Mouse (Mus musculus) limb, embryonic 10.5 days (tissue): ENCODE results near the gene Flrt1. TPM values are rescaled to one million over a fixed set of nuclear protein-coding genes. Genes with fewer than 3 reads are reported as not detected.

Source experiments
- DNase-seq: peaks from one replicate; pipeline ENCODE4 v3.0.0-alpha.2; 2017; ENCODE audit warnings: low spot score
- H3K27ac ChIP-seq: fragments of 300-500 bp; sonication (generic); 2 replicates; pipeline ENCODE4 v1.5.1; 2016; ENCODE audit warnings: mild to moderate bottlenecking
- H3K27me3 ChIP-seq: fragments of 300-500 bp; sonication (generic); 2 replicates; pipeline ENCODE4 v1.6.1; 2016; ENCODE audit warnings: low read depth, mild to moderate bottlenecking; ENCODE audit not compliant: poor library complexity, severe bottlenecking
- H3K36me3 ChIP-seq: fragments of 300-500 bp; sonication (generic); 2 replicates; pipeline ENCODE4 v1.6.1; 2016; ENCODE audit warnings: mild to moderate bottlenecking, moderate library complexity
- H3K4me1 ChIP-seq: fragments of 300-500 bp; sonication (generic); 2 replicates; pipeline ENCODE4 v1.6.1; 2016
- H3K4me3 ChIP-seq: fragments of 300-500 bp; sonication (generic); 2 replicates; pipeline ENCODE4 v1.5.1; 2016; ENCODE audit warnings: mild to moderate bottlenecking, moderate library complexity
- H3K9me3 ChIP-seq: fragments of 300-500 bp; sonication (generic); replicated peaks from 2 replicates; pipeline ENCODE4 v1.6.1; 2016; ENCODE audit warnings: mild to moderate bottlenecking
- WGBS: fragments of 180-500 bp; shearing (Covaris S2); methylation state at CpG from one replicate; pipeline ENCODE4 v1.1.7; 2016; 5-methylcytosine and 5-hydroxymethylcytosine counted together
- polyA plus RNA-seq: library from polyadenylated mRNA; unstranded; fragments of >200 nt; fragmentation: Nextera tagmentation; extraction: Ambion mirVana; gene quantifications from 2 replicates; pipeline ENCODE4 v1.2.1, GENCODE M21; 2016

Flrt1 gene
- polyA plus RNA-seq, 1 experiment from 2014 or later, result 1.6 TPM

DNA sequence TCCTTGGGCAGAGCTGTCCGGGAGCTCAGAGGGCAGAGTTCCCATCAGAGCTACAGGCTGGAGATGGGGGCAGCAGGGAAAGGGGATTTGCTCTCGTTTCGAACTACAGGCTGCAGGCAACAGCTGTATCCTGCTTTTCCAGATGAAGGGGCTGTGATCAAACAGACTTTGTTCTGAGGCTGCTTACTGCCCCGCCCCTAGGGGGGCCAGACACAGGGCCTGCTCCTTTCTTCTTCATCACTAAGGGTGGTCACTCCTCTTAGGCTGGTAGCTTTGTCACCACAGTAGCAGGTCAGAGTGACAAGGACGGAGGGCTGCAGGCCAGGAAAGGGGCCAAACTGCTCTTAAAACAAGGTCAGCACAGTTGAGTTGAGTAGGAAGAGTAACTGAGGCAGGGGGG, 4.6 kb upstream of the Flrt1 start:
- DNase-seq, result no peak
- peaks cover 89% of the 10 kb centered on the region for H3K27me3 ChIP-seq

GRCm38 (mm10) chr19:7108114-7108905, 2.8 kb upstream of the Flrt1 start:
- H3K27me3 ChIP-seq, result peaks cover 95% of the 10 kb centered on the region
- H3K27ac ChIP-seq, result no peak overlapping the region

More for the DNA sequence above, 4.6 kb upstream of the Flrt1 start:
- H3K4me3 ChIP-seq, result 0 out of 2 replicates have a peak overlapping the region, but pooled peaks have one; percentile 13
- H3K4me1 ChIP-seq, result peaks cover 69% of the 10 kb centered on the region
- WGBS, result 9% methylated on average over 5 of the region's 5 CpGs
- H3K27ac ChIP-seq, result peak overlapping the region; percentile 85
- H3K36me3 ChIP-seq, result no peaks in the 10 kb centered on the region
- H3K9me3 ChIP-seq, result no peaks in the 10 kb centered on the region

GRCm38 (mm10) chr19:7107174-7107573, 1.6 kb upstream of the Flrt1 start:
- Histone ChIP-seq H3K27me3 (peaks cover 99% of the 10 kb centered on the region), H3K36me3 (no peaks in the 10 kb centered on the region), H3K9me3 (no peaks in the 10 kb centered on the region), H3K4me3 (no peak overlapping the region), H3K27ac (no peak overlapping the region), H3K4me1 (peaks cover 66% of the 10 kb centered on the region)
- no peak for DNase-seq
- WGBS, result 91% methylated on average over 4 of the region's 4 CpGs

More at GRCm38 (mm10) chr19:7108114-7108905, 2.8 kb upstream of the Flrt1 start:
- Histone ChIP-seq H3K9me3 (no peaks in the 10 kb centered on the region), H3K4me1 (peaks cover 69% of the 10 kb centered on the region), H3K36me3 (no peaks in the 10 kb centered on the region), H3K4me3 (no peak overlapping the region)
- no peak for DNase-seq
- WGBS, result 59% methylated on average over 6 of the region's 6 CpGs

- no peak for DNase-seq
- H3K4me3 ChIP-seq, result no peak overlapping the region
- H3K27ac ChIP-seq, result no peak overlapping the region
- no peaks in the 10 kb centered on the region for H3K36me3 ChIP-seq
- H3K4me1 ChIP-seq, result peaks cover 60% of the 10 kb centered on the region
- H3K27me3 ChIP-seq, result peaks cover 99% of the 10 kb centered on the region
- no peaks in the 10 kb centered on the region for H3K9me3 ChIP-seq
- 88% methylated on average over 2 of the region's 2 CpGs for WGBS
Measured at GRCm38 (mm10) chr19:7106566-7106965, 1.0 kb upstream of the Flrt1 start.

GRCm38 (mm10) chr19:7103993-7104401, 1.5 kb downstream of the Flrt1 start:
- H3K27me3 ChIP-seq, result peaks cover 93% of the 10 kb centered on the region
- H3K27ac ChIP-seq, result peak overlapping the region; percentile 82
- H3K4me1 ChIP-seq, result peaks cover 51% of the 10 kb centered on the region

DNA sequence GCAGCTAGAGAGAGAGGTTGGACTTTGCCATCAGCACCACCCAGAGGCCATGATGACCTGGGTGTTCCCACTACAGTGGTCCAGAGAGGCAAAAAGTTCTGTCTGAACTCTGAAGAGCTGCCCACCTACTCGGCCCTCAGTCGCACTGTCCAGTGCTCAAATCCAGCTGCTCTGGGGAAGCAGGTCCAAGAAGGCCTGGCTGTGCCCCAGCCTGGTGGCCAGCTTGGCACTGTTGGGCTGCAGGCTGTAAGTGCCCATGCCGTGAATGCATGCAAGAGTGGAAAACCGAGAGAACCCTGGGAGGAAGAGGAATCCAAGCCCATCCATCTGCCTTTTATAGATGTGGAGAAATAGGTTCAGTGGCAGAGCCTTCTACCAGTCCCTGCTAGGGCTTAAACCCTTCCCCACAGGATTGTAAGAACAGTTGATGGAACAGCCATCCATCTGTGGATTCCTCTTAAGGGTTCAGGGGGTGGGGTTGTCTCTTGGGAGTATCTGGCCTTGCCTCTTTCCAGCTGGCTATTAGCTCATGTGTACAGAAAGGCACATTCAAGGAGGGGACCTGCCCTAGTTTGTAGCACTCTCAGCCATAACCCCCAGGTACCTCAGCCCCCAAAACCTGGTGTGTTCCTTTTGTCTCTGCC, 2.1 kb downstream of the Flrt1 start:
- Histone ChIP-seq H3K27ac (peak overlapping the region; percentile 82), H3K4me3 (peak overlapping the region; percentile 36), H3K4me1 (peaks cover 55% of the 10 kb centered on the region), H3K36me3 (no peaks in the 10 kb centered on the region), H3K9me3 (no peaks in the 10 kb centered on the region), H3K27me3 (peaks cover 92% of the 10 kb centered on the region)
- 69% methylated on average over 4 of the region's 4 CpGs for WGBS
- DNase-seq, result peak; percentile 73

More at GRCm38 (mm10) chr19:7103993-7104401, 1.5 kb downstream of the Flrt1 start:
- H3K36me3 ChIP-seq, result no peaks in the 10 kb centered on the region
- no peak for DNase-seq
- 8% methylated on average over 19 of the region's 19 CpGs for WGBS
- no peaks in the 10 kb centered on the region for H3K9me3 ChIP-seq
- H3K4me3 ChIP-seq, result peak overlapping the region; percentile 36

- H3K27me3 ChIP-seq, result peaks cover 92% of the 10 kb centered on the region
- H3K36me3 ChIP-seq, result no peaks in the 10 kb centered on the region
- WGBS, result 89% methylated on average over 10 of the region's 10 CpGs
- DNase-seq, result no peak
- peaks cover 53% of the 10 kb centered on the region for H3K4me1 ChIP-seq
- H3K27ac ChIP-seq, result no peak overlapping the region
- no peaks in the 10 kb centered on the region for H3K9me3 ChIP-seq
- H3K4me3 ChIP-seq, result no peak overlapping the region
Measured at GRCm38 (mm10) chr19:7102039-7102438, 3.5 kb downstream of the Flrt1 start.

GRCm38 (mm10) chr19:7099620-7100155, 5.8 kb downstream of the Flrt1 start:
- H3K4me1 ChIP-seq, result peaks cover 50% of the 10 kb centered on the region
- H3K27me3 ChIP-seq, result peaks cover 92% of the 10 kb centered on the region
- no peak overlapping the region for H3K4me3 ChIP-seq
- DNase-seq, result no peak
- WGBS, result 45% methylated on average over 3 of the region's 3 CpGs
- no peak overlapping the region for H3K27ac ChIP-seq
- H3K9me3 ChIP-seq, result no peaks in the 10 kb centered on the region
- H3K36me3 ChIP-seq, result no peaks in the 10 kb centered on the region

DNA sequence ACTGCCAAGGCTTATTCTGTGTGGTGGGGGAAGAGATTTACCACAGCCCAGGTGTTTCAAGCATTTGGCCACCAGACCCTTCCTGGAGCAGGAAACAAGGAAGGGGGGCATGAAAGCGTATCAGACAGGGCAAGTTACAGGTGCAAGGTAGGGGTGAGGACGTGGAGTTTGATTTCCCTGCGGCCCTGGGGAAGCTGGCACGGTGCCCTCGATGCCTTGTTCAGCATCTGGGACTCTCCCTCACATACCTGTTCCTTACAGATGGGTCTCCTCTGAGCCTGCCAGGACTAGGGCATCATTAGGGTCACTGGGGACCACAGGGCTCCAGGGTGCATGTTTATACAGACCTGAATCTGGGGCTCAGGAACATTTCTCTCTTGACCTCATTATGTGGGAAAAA, 12.8 kb downstream of the Flrt1 start:
- DNase-seq, result no peak
- WGBS, result 89% methylated on average over 5 of the region's 5 CpGs
- peak overlapping the region; percentile 32; the same call in 1 of the 2 replicates for H3K27ac ChIP-seq
- H3K27me3 ChIP-seq, result peaks cover 97% of the 10 kb centered on the region
- H3K9me3 ChIP-seq, result no peaks in the 10 kb centered on the region
- no peaks in the 10 kb centered on the region for H3K36me3 ChIP-seq
- no peak overlapping the region for H3K4me3 ChIP-seq
- H3K4me1 ChIP-seq, result peaks cover 54% of the 10 kb centered on the region

GRCm38 (mm10) chr19:7091448-7092050, 14.0 kb downstream of the Flrt1 start:
- Histone ChIP-seq H3K9me3 (no peaks in the 10 kb centered on the region), H3K27ac (peak overlapping the region; percentile 58; the same call in 1 of the 2 replicates), H3K4me1 (peaks cover 57% of the 10 kb centered on the region), H3K4me3 (no peak overlapping the region), H3K27me3 (peaks cover 97% of the 10 kb centered on the region), H3K36me3 (no peaks in the 10 kb centered on the region)
- no peak for DNase-seq
- WGBS, result 67% methylated on average over 10 of the region's 10 CpGs

DNA sequence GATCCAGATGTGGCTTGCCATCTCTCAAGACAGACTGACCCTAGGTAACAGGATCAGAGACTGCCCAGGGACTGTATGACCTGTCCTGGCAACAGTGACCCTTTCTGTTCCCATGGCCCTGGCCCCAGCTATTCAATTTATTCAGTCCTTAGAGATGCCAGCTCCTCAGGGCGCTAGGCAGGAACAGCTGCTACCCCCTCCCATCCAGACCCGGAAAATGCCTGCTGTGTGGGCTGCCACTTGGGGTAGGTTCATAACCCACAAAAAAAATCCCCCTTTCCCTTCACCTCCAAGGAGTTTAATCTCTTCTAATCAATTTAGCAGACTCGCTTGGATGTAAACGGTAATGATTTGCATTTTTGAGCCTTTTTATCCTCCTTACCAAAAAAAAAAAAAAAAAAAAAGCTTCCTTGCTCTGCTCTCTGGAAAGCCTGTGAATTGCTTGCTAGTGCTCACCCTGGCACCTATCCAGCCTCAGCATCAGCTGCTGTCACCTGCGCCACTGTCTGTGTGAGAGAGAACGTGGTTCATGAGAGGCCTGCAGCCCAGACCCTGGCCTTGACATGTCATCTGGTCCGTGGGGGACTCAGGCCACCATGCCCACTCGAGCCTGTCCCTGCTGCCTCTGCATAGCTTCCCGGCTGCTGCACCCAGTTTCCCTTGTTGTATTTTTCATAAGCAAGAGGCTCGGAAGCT, 15.0 kb downstream of the Flrt1 start:
- Histone ChIP-seq H3K27me3 (peaks cover 97% of the 10 kb centered on the region), H3K4me1 (peaks cover 50% of the 10 kb centered on the region), H3K9me3 (no peaks in the 10 kb centered on the region), H3K4me3 (no peak overlapping the region), H3K36me3 (no peaks in the 10 kb centered on the region), H3K27ac (peak overlapping the region; percentile 58; the same call in 1 of the 2 replicates)
- WGBS, result 37% methylated on average over 10 of the region's 10 CpGs
- no peak for DNase-seq

DNA sequence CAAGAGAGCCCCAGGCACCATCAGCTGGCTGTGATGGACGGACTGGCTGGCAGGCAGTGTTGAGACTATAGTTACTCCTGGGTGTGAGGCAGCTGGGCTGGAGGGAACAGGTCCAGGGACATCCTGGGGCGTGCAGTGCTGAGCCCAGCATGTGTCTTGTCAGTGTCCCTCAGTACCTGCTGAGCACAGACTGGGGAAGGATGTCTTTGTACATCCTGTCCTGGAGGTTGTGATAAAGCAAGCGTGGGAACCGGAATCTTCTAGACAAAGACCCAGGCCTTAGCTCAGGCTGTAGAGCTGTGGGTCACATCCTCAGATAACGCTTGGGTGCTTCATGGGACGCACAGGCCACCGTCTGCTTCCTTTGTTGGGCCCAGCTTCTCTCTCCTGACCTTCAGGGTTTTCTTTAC, 15.7 kb downstream of the Flrt1 start:
- H3K4me1 ChIP-seq, result peaks cover 52% of the 10 kb centered on the region
- 0 out of 2 replicates have a peak overlapping the region, but pooled peaks have one; percentile 48 for H3K27ac ChIP-seq

More for the DNA sequence above, 15.7 kb downstream of the Flrt1 start:
- Histone ChIP-seq H3K9me3 (no peaks in the 10 kb centered on the region), H3K27me3 (peaks cover 97% of the 10 kb centered on the region), H3K4me3 (no peak overlapping the region), H3K36me3 (no peaks in the 10 kb centered on the region)
- no peak for DNase-seq
- WGBS, result 51% methylated on average over 7 of the region's 7 CpGs
